Mouse (Mus musculus) gastrocnemius, adult 2 months (tissue): Measurements from ENCODE around the gene Cd320. TPM values are rescaled to one million over a fixed set of nuclear protein-coding genes. Genes with fewer than 3 reads are reported as not detected.
A peak's percentile ranks its signal among the peaks of the same experiment; 100 is the strongest.
"Not testable (repeated sequence)": the region's sequence is repeated elsewhere in the genome, so short reads cannot be mapped to it uniquely, and the experiment has no call there.

ENCODE experiments used
- DNase-seq: peaks from one replicate; pipeline ENCODE4 v3.0.0; 2022
- H3K27ac ChIP-seq: fragments of 200-600 bp; 2 replicates; pipeline ENCODE4 v1.8.1; 2022; ENCODE audit warnings: mild to moderate bottlenecking
- H3K4me3 ChIP-seq: fragments of 200-600 bp; 2 replicates; pipeline ENCODE4 v1.8.1; 2022; ENCODE audit warnings: mild to moderate bottlenecking, moderate library complexity
- CTCF ChIP-seq: fragments of 200-600 bp; IDR thresholded peaks from 2 replicates; pipeline ENCODE4 v1.8.1; 2022; ENCODE audit warnings: antibody characterized with exemption, mild to moderate bottlenecking, moderate library complexity
- intact Hi-C: fragments of 180-260 bp; cut with DNase I; formaldehyde crosslinking; loops from one replicate; pipeline ENCODE4 v1.15.1; 2025
- total RNA-seq, 2 experiments: library from RNA; stranded (reverse); gene quantifications; 2 replicates each; pipeline ENCODE4 v1.2.3; 2021

Cd320 gene
- total RNA-seq, 2 experiments from 2014 or later, result 13.8 to 16.1 TPM

GRCm38 (mm10) chr17:33815399-33815798 lies 27.5 kb upstream of the Cd320 start:
- intact Hi-C loops, result no loop called here
- DNase-seq, result no peak
- H3K4me3 ChIP-seq, result peak overlapping the region; percentile 76
- H3K27ac ChIP-seq, result peak overlapping the region; percentile 97
- no peak for TF ChIP-seq CTCF

- H3K4me3 ChIP-seq, result peak overlapping the region; percentile 76
- TF ChIP-seq CTCF, result no peak
- intact Hi-C loops, result no loop called here
- no peak for DNase-seq
- peak overlapping the region; percentile 97 for H3K27ac ChIP-seq
Observed at GRCm38 (mm10) chr17:33816612-33817011, 26.3 kb upstream of the Cd320 start.

- Histone ChIP-seq H3K27ac (peak overlapping the region; percentile 97), H3K4me3 (peak overlapping the region; percentile 76)
- intact Hi-C loops, result no loop called here
- DNase-seq, result peak; percentile 94
- TF ChIP-seq CTCF, result no peak
Observed at GRCm38 (mm10) chr17:33817184-33817968, 25.5 kb upstream of the Cd320 start.

- DNase-seq, result no peak
- intact Hi-C loops, result no loop called here
- Histone ChIP-seq H3K27ac (peak overlapping the region; percentile 97), H3K4me3 (peak overlapping the region; percentile 76)
- no peak for TF ChIP-seq CTCF
Observed at GRCm38 (mm10) chr17:33817969-33818643, 24.8 kb upstream of the Cd320 start.

- intact Hi-C loops, result loop anchor here (10.0 kb wide), 2 partner anchors 278 to 468 kb away; partner anchors contain the start of gene Zfp81
- Histone ChIP-seq H3K4me3 (peak overlapping the region; percentile 90), H3K27ac (no peak overlapping the region)
- peak; percentile 31; the same call in 1 of the 2 replicates for TF ChIP-seq CTCF
- no peak for DNase-seq
Observed at GRCm38 (mm10) chr17:33822436-33822959, 20.4 kb upstream of the Cd320 start.

- intact Hi-C loops, result loop anchor here (10.0 kb wide), 2 partner anchors 278 to 468 kb away; partner anchors contain the start of gene Zfp81
- Histone ChIP-seq H3K4me3 (peak overlapping the region; percentile 90), H3K27ac (peak overlapping the region; percentile 97)
- not testable (repeated sequence) for DNase-seq
Observed at GRCm38 (mm10) chr17:33823171-33823570, 19.7 kb upstream of the Cd320 start.

GRCm38 (mm10) chr17:33824084-33824996 lies 18.6 kb upstream of the Cd320 start, which contains the start of the genes Rps28 and Ndufa7:
Gene Rps28, minus strand, starts transcription at chr17:33824562.
Gene Ndufa7, plus strand, starts transcription at chr17:33824572.
- H3K4me3 ChIP-seq, result peak within 1 kb of the TSS; percentile 90
- peak; percentile 97 for DNase-seq
- intact Hi-C loops, result loop anchor here (10.0 kb wide), 2 partner anchors 280 to 470 kb away; partner anchors contain the start of gene Zfp81
- H3K27ac ChIP-seq, result peak within 1 kb of the TSS; percentile 97
- TF ChIP-seq CTCF, result no peak

GRCm38 (mm10) chr17:33824997-33825330 lies 17.9 kb upstream of the Cd320 start:
- not testable (repeated sequence) for DNase-seq
- peak overlapping the region; percentile 90 for H3K4me3 ChIP-seq
- intact Hi-C loops, result loop anchor here (5.0 to 10.0 kb wide), 3 partner anchors 143 to 470 kb away; partner anchors contain the start of gene Zfp81
- peak overlapping the region; percentile 97 for H3K27ac ChIP-seq

- Histone ChIP-seq H3K4me3 (peak overlapping the region; percentile 90), H3K27ac (peak overlapping the region; percentile 97; the same call in 1 of the 2 replicates)
- TF ChIP-seq CTCF, result no peak
- intact Hi-C loops, result loop anchor here (5.0 to 10.0 kb wide), 3 partner anchors 143 to 471 kb away; partner anchors contain the start of gene Zfp81
- DNase-seq, result no peak
Observed at GRCm38 (mm10) chr17:33825462-33825861, 17.4 kb upstream of the Cd320 start.

GRCm38 (mm10) chr17:33826850-33827249 lies 16.0 kb upstream of the Cd320 start:
- peak; percentile 78 for DNase-seq
- H3K27ac ChIP-seq, result peak overlapping the region; percentile 44; the same call in 1 of the 2 replicates

GRCm38 (mm10) chr17:33828892-33829291 lies 14.0 kb upstream of the Cd320 start:
- peak; percentile 56 for DNase-seq
- H3K27ac ChIP-seq, result peak overlapping the region; percentile 68

More at GRCm38 (mm10) chr17:33826850-33827249, 16.0 kb upstream of the Cd320 start:
- intact Hi-C loops, result loop anchor here (2.0 to 10.0 kb wide), 4 partner anchors 145 to 472 kb away; partner anchors contain the start of gene Zfp81
- no peak overlapping the region for H3K4me3 ChIP-seq
- peak; percentile 92 for TF ChIP-seq CTCF

More at GRCm38 (mm10) chr17:33828892-33829291, 14.0 kb upstream of the Cd320 start:
- no peak for TF ChIP-seq CTCF
- intact Hi-C loops, result loop anchor here (5.0 to 10.0 kb wide), 3 partner anchors 147 to 474 kb away; partner anchors contain the start of gene Zfp81
- no peak overlapping the region; the same call in 1 of the 2 replicates for H3K4me3 ChIP-seq
